Mouse (Mus musculus): ENCODE measurements around the gene Vcan. TPM values are rescaled to one million over a fixed set of nuclear protein-coding genes. Genes with fewer than 3 reads are reported as not detected.

Vcan gene
- polyA plus RNA-seq, 1 experiment from 2014 or later = 119 TPM

GRCm38 (mm10) chr13:89634137-89634683 lies 108.1 kb downstream of the Vcan start:
- H3K4me3 ChIP-seq (ENCODE audit: low read depth, low read length) = no peak overlapping the region
- no peak overlapping the region for H3K4me2 ChIP-seq (ENCODE audit: low read depth, severe bottlenecking)
- no peak overlapping the region for H3K9ac ChIP-seq (ENCODE audit: low read length)
- DNase-seq (ENCODE audit: low spot score) = peak; percentile 51
- WGBS = 29% methylated on average over 4 of the region's 4 CpGs
- no peaks in the 10 kb centered on the region for H3K4me1 ChIP-seq (ENCODE audit: control insufficient read depth, insufficient read depth, low read length)
- H3K9me3 ChIP-seq (ENCODE audit: control insufficient read depth, low read length) = no peaks in the 10 kb centered on the region
- no peak for ATAC-seq (ENCODE audit: insufficient number of reproducible peaks, low FRiP score, low TSS enrichment, low read depth)
- H3K27me3 ChIP-seq (ENCODE audit: control insufficient read depth, insufficient read depth, low read length) = no peaks in the 10 kb centered on the region
- no peaks in the 10 kb centered on the region for H3K36me3 ChIP-seq (ENCODE audit: control insufficient read depth, insufficient read depth, low read length)
- no peak overlapping the region for H3K27ac ChIP-seq (replicated peaks; ENCODE audit: low read depth, low read length)

- no peak overlapping the region for H3K4me3 ChIP-seq (ENCODE audit: low read depth, low read length)
- H3K27ac ChIP-seq (replicated peaks; ENCODE audit: low read depth, low read length) = no peak overlapping the region
- H3K36me3 ChIP-seq (ENCODE audit: control insufficient read depth, insufficient read depth, low read length) = no peaks in the 10 kb centered on the region
- no peak overlapping the region for H3K4me2 ChIP-seq (ENCODE audit: low read depth, severe bottlenecking)
- H3K4me1 ChIP-seq (ENCODE audit: control insufficient read depth, insufficient read depth, low read length) = no peaks in the 10 kb centered on the region
- H3K9ac ChIP-seq (ENCODE audit: low read length) = no peak overlapping the region
- ATAC-seq (ENCODE audit: insufficient number of reproducible peaks, low FRiP score, low TSS enrichment, low read depth) (no peak), DNase-seq (ENCODE audit: low spot score) (no peak)
- no peaks in the 10 kb centered on the region for H3K27me3 ChIP-seq (ENCODE audit: control insufficient read depth, insufficient read depth, low read length)
- 84% methylated on average over 3 of the region's 3 CpGs for WGBS
- H3K9me3 ChIP-seq (ENCODE audit: control insufficient read depth, low read length) = no peaks in the 10 kb centered on the region
Observed at GRCm38 (mm10) chr13:89619064-89619463, 123.2 kb downstream of the Vcan start.

DNA sequence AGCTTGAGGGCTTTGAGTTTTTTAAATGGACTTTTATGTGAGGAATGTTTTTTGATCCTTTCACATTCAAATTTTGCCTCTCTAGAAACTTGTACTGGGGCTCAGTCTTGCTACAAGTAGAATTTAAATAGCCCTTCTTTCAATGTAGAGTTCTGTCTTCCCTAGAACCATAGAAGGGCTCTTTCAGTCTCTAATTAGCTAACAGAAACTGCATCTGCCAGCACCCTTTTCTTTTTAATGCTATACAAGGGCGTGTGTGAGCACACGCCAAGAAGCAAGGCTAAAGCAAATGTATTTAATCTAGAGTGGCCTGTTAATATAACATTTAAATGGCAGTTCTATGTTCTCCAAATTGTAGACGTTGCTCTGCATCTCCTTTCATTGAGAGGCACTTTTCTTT lies 134.9 kb downstream of the Vcan start:
- WGBS = 80% methylated on average over 3 of the region's 3 CpGs
- Histone ChIP-seq H3K9me3 (ENCODE audit: control insufficient read depth, low read length) (no peaks in the 10 kb centered on the region), H3K4me1 (ENCODE audit: control insufficient read depth, insufficient read depth, low read length) (no peaks in the 10 kb centered on the region), H3K27me3 (ENCODE audit: control insufficient read depth, insufficient read depth, low read length) (no peaks in the 10 kb centered on the region), H3K4me2 (ENCODE audit: low read depth, severe bottlenecking) (no peak overlapping the region), H3K27ac (replicated peaks; ENCODE audit: low read depth, low read length) (no peak overlapping the region), H3K9ac (ENCODE audit: low read length) (no peak overlapping the region), H3K36me3 (ENCODE audit: control insufficient read depth, insufficient read depth, low read length) (no peaks in the 10 kb centered on the region), H3K4me3 (ENCODE audit: low read depth, low read length) (no peak overlapping the region)
- DNase-seq (ENCODE audit: low spot score) (no peak), ATAC-seq (ENCODE audit: insufficient number of reproducible peaks, low FRiP score, low TSS enrichment, low read depth) (no peak)

Other genes starting within 250 kb of the Vcan start
- gene Hapln1, start 202.7 kb downstream of the Vcan start, polyA plus RNA-seq (2014; fragmentation: Nextera tagmentation; extraction: Ambion mirVana) = 12.3 and 14.9 TPM in 2 replicates

Measured in limb, embryonic 11.5 days (tissue).